Mouse (Mus musculus): Measurements from ENCODE around the gene Bet1l. TPM values are rescaled to one million over a fixed set of nuclear protein-coding genes. Genes with fewer than 3 reads are reported as not detected.
"Not testable (repeated sequence)": the region's sequence is repeated elsewhere in the genome, so short reads cannot be mapped to it uniquely, and the experiment has no call there.

The Bet1l gene
- 21.5 to 28.2 TPM (median 25.0 TPM) in 3 replicates for total RNA-seq (2017)

- ATAC-seq (replicated peaks; ENCODE audit: insufficient number of reproducible peaks, low FRiP score, low TSS enrichment, poor library complexity, severe bottlenecking): no peak
Measured at GRCm38 (mm10) chr7:140857550-140858505, at the start of gene Bet1l. Bet1l (minus strand) TSS chr7:140857577.

- no peak for ATAC-seq (replicated peaks; ENCODE audit: insufficient number of reproducible peaks, low FRiP score, low TSS enrichment, poor library complexity, severe bottlenecking)
Measured at GRCm38 (mm10) chr7:140907131-140907530, 49.8 kb upstream of the Bet1l start.

- ATAC-seq (replicated peaks; ENCODE audit: insufficient number of reproducible peaks, low FRiP score, low TSS enrichment, poor library complexity, severe bottlenecking): no peak
Measured at GRCm38 (mm10) chr7:140905642-140906081, 48.3 kb upstream of the Bet1l start.

- peak; percentile 63 for ATAC-seq (replicated peaks; ENCODE audit: insufficient number of reproducible peaks, low FRiP score, low TSS enrichment, poor library complexity, severe bottlenecking)
Measured at GRCm38 (mm10) chr7:140903212-140903611, 45.8 kb upstream of the Bet1l start.

GRCm38 (mm10) chr7:140902036-140902875 lies 44.9 kb upstream of the Bet1l start:
- ATAC-seq (replicated peaks; ENCODE audit: insufficient number of reproducible peaks, low FRiP score, low TSS enrichment, poor library complexity, severe bottlenecking): no peak

GRCm38 (mm10) chr7:140900220-140900619 lies 42.8 kb upstream of the Bet1l start, which contains the start of gene Cox8b:
Cox8b (minus strand) TSS chr7:140900446.
- no peak for ATAC-seq (replicated peaks; ENCODE audit: insufficient number of reproducible peaks, low FRiP score, low TSS enrichment, poor library complexity, severe bottlenecking)

GRCm38 (mm10) chr7:140899121-140899520 lies 41.7 kb upstream of the Bet1l start:
- ATAC-seq (replicated peaks; ENCODE audit: insufficient number of reproducible peaks, low FRiP score, low TSS enrichment, poor library complexity, severe bottlenecking): no peak

GRCm38 (mm10) chr7:140897863-140898262 lies 40.5 kb upstream of the Bet1l start:
- ATAC-seq (replicated peaks; ENCODE audit: insufficient number of reproducible peaks, low FRiP score, low TSS enrichment, poor library complexity, severe bottlenecking): no peak

- ATAC-seq (replicated peaks; ENCODE audit: insufficient number of reproducible peaks, low FRiP score, low TSS enrichment, poor library complexity, severe bottlenecking): no peak
Measured at GRCm38 (mm10) chr7:140894611-140895010, 37.2 kb upstream of the Bet1l start.

- ATAC-seq (replicated peaks; ENCODE audit: insufficient number of reproducible peaks, low FRiP score, low TSS enrichment, poor library complexity, severe bottlenecking): no peak
Measured at GRCm38 (mm10) chr7:140894031-140894430, 36.7 kb upstream of the Bet1l start.

- not testable (repeated sequence) for ATAC-seq (replicated peaks; ENCODE audit: insufficient number of reproducible peaks, low FRiP score, low TSS enrichment, poor library complexity, severe bottlenecking)
Measured at GRCm38 (mm10) chr7:140890636-140891035, 33.3 kb upstream of the Bet1l start.

- ATAC-seq (replicated peaks; ENCODE audit: insufficient number of reproducible peaks, low FRiP score, low TSS enrichment, poor library complexity, severe bottlenecking): no peak
Measured at GRCm38 (mm10) chr7:140882469-140882803, 25.1 kb upstream of the Bet1l start.

- peak; percentile 87 for ATAC-seq (replicated peaks; ENCODE audit: insufficient number of reproducible peaks, low FRiP score, low TSS enrichment, poor library complexity, severe bottlenecking)
Measured at GRCm38 (mm10) chr7:140881696-140882468, 24.5 kb upstream of the Bet1l start, which contains the start of the genes Psmd13 and Sirt3. Psmd13 (plus strand) TSS chr7:140881968. Sirt3 (minus strand) TSS chr7:140882309.

GRCm38 (mm10) chr7:140880865-140881515 lies 23.6 kb upstream of the Bet1l start:
- ATAC-seq (replicated peaks; ENCODE audit: insufficient number of reproducible peaks, low FRiP score, low TSS enrichment, poor library complexity, severe bottlenecking): no peak

- no peak for ATAC-seq (replicated peaks; ENCODE audit: insufficient number of reproducible peaks, low FRiP score, low TSS enrichment, poor library complexity, severe bottlenecking)
Measured at GRCm38 (mm10) chr7:140880419-140880818, 23.0 kb upstream of the Bet1l start.

- ATAC-seq (replicated peaks; ENCODE audit: insufficient number of reproducible peaks, low FRiP score, low TSS enrichment, poor library complexity, severe bottlenecking): no peak
Measured at GRCm38 (mm10) chr7:140879355-140879754, 22.0 kb upstream of the Bet1l start.

GRCm38 (mm10) chr7:140877364-140877763 lies 20.0 kb upstream of the Bet1l start:
- ATAC-seq (replicated peaks; ENCODE audit: insufficient number of reproducible peaks, low FRiP score, low TSS enrichment, poor library complexity, severe bottlenecking): peak; percentile 58; the same call in 1 of the 2 replicates

- no peak for ATAC-seq (replicated peaks; ENCODE audit: insufficient number of reproducible peaks, low FRiP score, low TSS enrichment, poor library complexity, severe bottlenecking)
Measured at GRCm38 (mm10) chr7:140874224-140874623, 16.8 kb upstream of the Bet1l start.

All from monocyte, adult 5-6 weeks (primary cell).